Mouse (Mus musculus) ES-Bruce4 (cell line): ENCODE results near the gene Tnfrsf17.

Experiments used
- CTCF ChIP-seq: IDR thresholded peaks from one replicate; pipeline ENCODE4 v1.8.1; 2011; ENCODE audit warnings: low read depth, low read length
- EP300 ChIP-seq: IDR thresholded peaks from 2 replicates; pipeline ENCODE4 v1.6.1; 2011; ENCODE audit warnings: low read depth, low read length; ENCODE audit not compliant: insufficient read depth
- POLR2A ChIP-seq: IDR thresholded peaks from one replicate; pipeline ENCODE4 v1.8.1; 2011; ENCODE audit warnings: low read length; ENCODE audit not compliant: insufficient read depth

DNA sequence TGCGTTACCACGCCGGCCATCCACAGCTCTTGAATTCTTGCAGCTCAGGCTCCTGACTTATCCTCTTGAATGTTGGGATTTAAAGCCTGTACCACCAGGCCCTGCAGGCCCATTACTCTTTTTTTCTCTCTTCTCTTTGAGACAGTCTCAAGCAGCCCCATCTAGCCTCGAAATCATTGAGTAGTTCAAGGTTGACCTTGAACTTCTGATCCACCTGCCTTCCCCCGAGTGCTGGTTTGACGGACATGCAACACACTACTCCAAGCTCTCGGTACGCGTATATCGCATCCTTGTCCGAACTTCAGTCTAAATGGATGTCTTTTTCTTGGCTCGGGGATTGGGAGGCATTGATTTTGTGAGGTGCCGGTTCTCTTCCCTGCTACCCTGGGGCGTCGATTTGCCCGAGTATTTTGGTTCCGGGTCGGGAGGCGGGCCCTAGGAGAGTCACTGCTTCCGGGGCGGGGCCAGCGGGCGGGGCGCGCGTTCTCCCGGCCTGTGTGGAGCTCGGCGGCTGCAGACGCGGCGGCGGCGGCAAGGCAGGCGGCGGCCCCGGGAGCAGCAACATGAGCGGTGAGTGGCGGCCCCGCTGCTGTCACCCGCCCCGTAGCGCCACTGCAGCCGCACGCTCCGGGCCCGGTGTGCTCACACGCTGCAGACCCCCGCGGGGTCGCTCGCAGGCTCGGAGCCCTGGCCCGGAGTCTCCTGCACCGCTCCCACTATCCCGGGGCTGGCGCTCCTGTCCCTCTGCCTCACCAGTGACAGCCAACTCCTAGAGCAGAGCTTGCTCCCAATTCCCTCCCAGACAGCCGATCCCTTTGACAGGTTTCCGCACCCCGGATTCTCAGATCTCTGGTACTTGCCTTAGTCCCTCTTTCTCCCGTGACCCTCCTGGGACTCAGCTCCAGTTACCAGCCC lies 9.1 kb downstream of the Tnfrsf17 start, which contains the start of gene Snx29:
- TF ChIP-seq CTCF (no peak), POLR2A (no peak), EP300 (no peak)
